Mouse (Mus musculus) stomach, postnatal 0 days (tissue): ENCODE data around the gene Slit1.

ENCODE experiments used
- CTCF ChIP-seq: IDR thresholded peaks from 2 replicates; pipeline ENCODE4 v1.5.1; 2016; ENCODE audit warnings: antibody characterized with exemption, low read depth, mild to moderate bottlenecking, moderate library complexity
- EP300 ChIP-seq: optimal IDR thresholded peaks from 2 replicates; pipeline ENCODE3; 2016; ENCODE audit warnings: antibody characterized with exemption

- no peak for TF ChIP-seq CTCF
- TF ChIP-seq EP300, result no peak
These were observed 4.6 kb downstream of the Slit1 start for GRCm38 (mm10) chr19:41738896-41739295.
